Mouse (Mus musculus) testis, adult 2 months (tissue): ENCODE data around the gene St13.

ENCODE experiments used
- CTCF ChIP-seq: fragments of 200-500 bp; IDR thresholded peaks from 2 replicates; pipeline ENCODE4 v1.5.1; 2012; ENCODE audit warnings: low read depth, mild to moderate bottlenecking, inconsistent platforms, low read length, moderate library complexity; ENCODE audit not compliant: control insufficient read depth, insufficient read depth, insufficient replicate concordance
- POLR2A ChIP-seq: fragments of 200-500 bp; IDR thresholded peaks from 2 replicates; pipeline ENCODE4 v1.6.1; 2012; ENCODE audit warnings: low read depth, mild to moderate bottlenecking, inconsistent platforms, low read length, moderate library complexity; ENCODE audit not compliant: control insufficient read depth

- TF ChIP-seq POLR2A, result no peak
- TF ChIP-seq CTCF, result no peak
Measured at GRCm38 (mm10) chr15:81330816-81331433, 69.0 kb downstream of the St13 start.
